Mouse (Mus musculus) hindbrain, embryonic 15.5 days (tissue): ENCODE data around the gene Itgb1bp1. TPM values are rescaled to one million over a fixed set of nuclear protein-coding genes. Genes with fewer than 3 reads are reported as not detected.

Experiments used
- ATAC-seq: fragments of 200-750 bp; cut with Nextera tagmentation; 2 replicates; pipeline ENCODE4 v1.8.0; 2017; ENCODE audit warnings: low read depth, moderate number of reproducible peaks, moderate TSS enrichment; ENCODE audit not compliant: low FRiP score
- H3K27ac ChIP-seq: fragments of 300-500 bp; sonication (generic); replicated peaks from 2 replicates; pipeline ENCODE4 v1.5.1; 2015; ENCODE audit warnings: mild to moderate bottlenecking, inconsistent platforms
- H3K27me3 ChIP-seq: fragments of 300-500 bp; sonication (generic); 2 replicates; pipeline ENCODE4 v1.6.1; 2015; ENCODE audit warnings: control low read depth, inconsistent platforms
- H3K36me3 ChIP-seq: fragments of 300-500 bp; sonication (generic); 2 replicates; pipeline ENCODE4 v1.6.1; 2015; ENCODE audit warnings: control low read depth, inconsistent platforms
- H3K4me1 ChIP-seq: fragments of 300-500 bp; sonication (generic); replicated peaks from 2 replicates; pipeline ENCODE4 v1.6.1; 2015; ENCODE audit warnings: control low read depth, inconsistent platforms
- H3K4me2 ChIP-seq: fragments of 300-500 bp; sonication (generic); 2 replicates; pipeline ENCODE4 v1.6.1; 2015; ENCODE audit warnings: moderate library complexity, mild to moderate bottlenecking, inconsistent platforms
- H3K4me3 ChIP-seq: fragments of 300-500 bp; sonication (generic); 2 replicates; pipeline ENCODE4 v1.5.1; 2015; ENCODE audit warnings: mild to moderate bottlenecking, inconsistent platforms
- H3K9ac ChIP-seq: fragments of 300-500 bp; sonication (generic); 2 replicates; pipeline ENCODE4 v1.6.1; 2015; ENCODE audit warnings: inconsistent platforms
- H3K9me3 ChIP-seq: fragments of 300-500 bp; sonication (generic); 2 replicates; pipeline ENCODE4 v1.6.1; 2016; ENCODE audit warnings: control low read depth, inconsistent platforms
- WGBS: fragments of 180-500 bp; shearing (Covaris S2); methylation state at CpG from one replicate; pipeline ENCODE4 v1.1.7; 2015; 5-methylcytosine and 5-hydroxymethylcytosine counted together
- polyA plus RNA-seq: library from polyadenylated mRNA; unstranded; fragments of >200 nt; fragmentation: Nextera tagmentation; extraction: Ambion mirVana; gene quantifications from 2 replicates; pipeline ENCODE4 v1.2.1, GENCODE M21; 2015

The Itgb1bp1 gene
- polyA plus RNA-seq: 35.6 and 39.3 TPM in 2 replicates

DNA sequence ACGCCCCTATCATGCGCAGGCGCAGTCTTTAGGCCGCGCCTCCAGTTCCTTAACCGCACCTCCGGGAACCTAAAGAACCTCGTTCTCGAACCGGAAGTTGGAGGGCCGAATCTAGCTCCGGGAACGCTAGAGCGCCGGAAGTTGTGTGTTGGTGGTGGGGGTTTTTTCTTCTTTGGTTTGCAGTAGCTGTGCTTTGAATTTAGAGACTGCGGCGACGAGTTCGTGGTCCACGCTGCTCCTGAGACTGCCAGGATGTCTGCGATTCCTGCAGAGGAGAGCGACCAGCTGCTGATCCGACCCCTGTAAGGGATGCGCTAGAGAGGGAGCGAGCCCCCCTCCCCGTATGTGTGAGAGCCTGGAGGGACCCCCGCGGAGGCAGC is at the start of gene Itgb1bp1:
Gene Itgb1bp1, minus strand, starts transcription at position 42 of the 380 bp plus-strand sequence.
- WGBS: under 1% methylated on average over 28 of the region's 28 CpGs
- Histone ChIP-seq H3K36me3 (0 out of 2 replicates have a peak, but pooled peaks cover 7% of the 10 kb centered on the region), H3K27me3 (no peaks in the 10 kb centered on the region), H3K4me3 (peak within 1 kb of the TSS; percentile 78), H3K4me1 (peaks cover 33% of the 10 kb centered on the region), H3K27ac (peak within 1 kb of the TSS; percentile 90), H3K4me2 (peak within 1 kb of the TSS; percentile 77), H3K9ac (peak within 1 kb of the TSS; percentile 77), H3K9me3 (no peaks in the 10 kb centered on the region)
- peak; percentile 96 for ATAC-seq

DNA sequence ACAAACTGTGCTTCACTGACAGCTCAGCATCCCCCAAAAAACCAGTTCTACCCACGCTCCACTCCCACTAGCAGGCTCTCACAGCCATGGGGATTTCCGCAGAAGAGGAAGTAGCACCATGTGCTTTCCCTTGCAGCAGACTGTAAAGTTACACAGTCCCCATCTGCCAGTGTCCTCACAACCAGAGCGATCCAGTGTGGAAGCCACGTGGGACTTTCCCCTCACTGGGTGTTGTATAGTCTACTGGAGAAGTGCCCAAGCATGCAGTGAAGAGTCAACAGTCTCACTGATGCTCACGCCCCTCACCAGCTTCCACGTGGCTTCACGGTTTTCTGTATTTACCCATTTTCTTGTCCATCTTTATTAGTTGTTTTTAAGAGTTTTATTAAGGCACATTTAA is 49.8 kb upstream of the Itgb1bp1 start:
- Histone ChIP-seq H3K36me3 (peaks cover 50% of the 10 kb centered on the region), H3K9me3 (no peaks in the 10 kb centered on the region), H3K27ac (no peak overlapping the region), H3K4me3 (no peak overlapping the region), H3K9ac (no peak overlapping the region), H3K4me1 (no peaks in the 10 kb centered on the region), H3K27me3 (no peaks in the 10 kb centered on the region), H3K4me2 (no peak overlapping the region)
- no peak for ATAC-seq
- WGBS: 93% methylated on average over 7 of the region's 7 CpGs

- no peak overlapping the region for H3K27ac ChIP-seq
Measured at GRCm38 (mm10) chr12:21333766-21334165, 47.7 kb upstream of the Itgb1bp1 start.

GRCm38 (mm10) chr12:21333021-21333420 is 46.9 kb upstream of the Itgb1bp1 start:
- no peak for ATAC-seq
- H3K9ac ChIP-seq: no peak overlapping the region
- no peak overlapping the region for H3K4me2 ChIP-seq
- no peaks in the 10 kb centered on the region for H3K27me3 ChIP-seq
- H3K4me3 ChIP-seq: no peak overlapping the region
- no peaks in the 10 kb centered on the region for H3K9me3 ChIP-seq
- no peaks in the 10 kb centered on the region for H3K4me1 ChIP-seq
- WGBS: 96% methylated on average over 7 of the region's 7 CpGs
- H3K36me3 ChIP-seq: peaks cover 55% of the 10 kb centered on the region
- H3K27ac ChIP-seq: no peak overlapping the region

More at GRCm38 (mm10) chr12:21333766-21334165, 47.7 kb upstream of the Itgb1bp1 start:
- Histone ChIP-seq H3K4me3 (no peak overlapping the region), H3K36me3 (peaks cover 50% of the 10 kb centered on the region), H3K9me3 (no peaks in the 10 kb centered on the region), H3K27me3 (no peaks in the 10 kb centered on the region), H3K4me2 (no peak overlapping the region), H3K4me1 (no peaks in the 10 kb centered on the region), H3K9ac (no peak overlapping the region)
- WGBS: 96% methylated on average over 5 of the region's 5 CpGs
- ATAC-seq: no peak

DNA sequence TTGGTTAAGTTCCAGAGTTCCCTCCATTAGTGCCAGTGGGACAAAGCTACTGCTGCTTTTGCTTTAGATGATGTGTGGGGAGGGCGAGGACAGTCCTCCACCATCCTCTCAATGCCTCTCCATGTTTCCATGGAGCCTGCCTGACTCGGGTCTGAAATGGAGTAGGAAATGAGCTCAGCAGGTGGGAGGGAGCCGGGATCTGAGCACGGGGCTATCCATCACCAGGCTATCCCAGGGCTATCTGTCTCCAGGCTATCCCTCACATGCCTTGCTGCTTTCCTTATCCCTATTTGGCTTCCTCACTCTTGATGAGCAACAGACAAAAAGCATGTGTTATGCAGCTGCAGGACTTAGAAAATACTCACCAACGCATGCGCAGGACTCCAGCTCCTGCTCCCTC is 45.6 kb upstream of the Itgb1bp1 start:
- Histone ChIP-seq H3K36me3 (peaks cover 67% of the 10 kb centered on the region), H3K9ac (no peak overlapping the region), H3K4me2 (no peak overlapping the region), H3K4me1 (no peaks in the 10 kb centered on the region), H3K27me3 (no peaks in the 10 kb centered on the region), H3K4me3 (no peak overlapping the region), H3K27ac (no peak overlapping the region), H3K9me3 (no peaks in the 10 kb centered on the region)
- no peak for ATAC-seq
- WGBS: 67% methylated on average over 6 of the region's 6 CpGs

GRCm38 (mm10) chr12:21330961-21331576 is 45.0 kb upstream of the Itgb1bp1 start:
- H3K4me3 ChIP-seq: no peak overlapping the region
- H3K4me1 ChIP-seq: no peaks in the 10 kb centered on the region
- H3K9ac ChIP-seq: no peak overlapping the region
- WGBS: 91% methylated on average over 10 of the region's 10 CpGs
- H3K9me3 ChIP-seq: no peaks in the 10 kb centered on the region
- ATAC-seq: no peak
- no peaks in the 10 kb centered on the region for H3K27me3 ChIP-seq
- H3K27ac ChIP-seq: no peak overlapping the region
- no peak overlapping the region for H3K4me2 ChIP-seq
- H3K36me3 ChIP-seq: peaks cover 67% of the 10 kb centered on the region

DNA sequence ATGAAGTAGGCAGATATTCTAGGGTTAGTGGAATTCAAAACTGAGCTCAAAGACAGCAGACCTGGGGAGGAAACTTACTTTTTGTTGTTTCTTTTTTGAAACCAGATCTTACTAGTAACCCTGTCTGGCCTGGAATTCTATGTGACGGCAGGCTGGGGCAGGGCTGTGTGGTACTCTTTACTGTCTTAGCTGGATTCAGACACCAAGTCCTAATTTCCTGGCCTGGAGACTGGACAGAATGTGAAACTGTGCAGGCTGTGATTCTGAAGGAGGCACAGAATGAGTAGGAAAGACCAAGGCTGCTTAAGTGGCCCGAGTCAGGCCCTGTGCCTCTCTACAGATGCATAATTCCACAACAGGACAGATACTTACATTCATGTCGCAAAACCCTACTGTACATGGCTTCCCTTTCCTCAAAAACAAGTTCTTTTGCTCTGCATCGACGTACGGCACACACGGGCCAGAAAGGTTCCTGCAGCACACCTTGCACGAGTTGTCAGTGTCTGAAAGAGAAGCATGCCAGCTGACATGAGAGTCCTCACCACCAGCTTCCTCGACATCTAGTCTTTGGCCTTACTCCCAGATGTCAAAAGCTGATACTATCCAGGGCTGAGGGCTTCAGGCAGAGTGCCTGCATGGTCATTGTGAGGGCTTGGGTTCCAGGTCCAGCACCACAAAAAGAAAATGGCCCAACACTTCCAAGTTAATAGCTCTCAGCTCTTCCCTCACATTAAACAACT is 43.7 kb upstream of the Itgb1bp1 start:
- H3K4me2 ChIP-seq: no peak overlapping the region
- WGBS: 97% methylated on average over 9 of the region's 9 CpGs
- H3K4me3 ChIP-seq: no peak overlapping the region
- no peak overlapping the region for H3K27ac ChIP-seq
- H3K9ac ChIP-seq: no peak overlapping the region
- no peaks in the 10 kb centered on the region for H3K4me1 ChIP-seq
- H3K9me3 ChIP-seq: no peaks in the 10 kb centered on the region
- H3K36me3 ChIP-seq: peaks cover 66% of the 10 kb centered on the region
- H3K27me3 ChIP-seq: no peaks in the 10 kb centered on the region
- no peak for ATAC-seq

DNA sequence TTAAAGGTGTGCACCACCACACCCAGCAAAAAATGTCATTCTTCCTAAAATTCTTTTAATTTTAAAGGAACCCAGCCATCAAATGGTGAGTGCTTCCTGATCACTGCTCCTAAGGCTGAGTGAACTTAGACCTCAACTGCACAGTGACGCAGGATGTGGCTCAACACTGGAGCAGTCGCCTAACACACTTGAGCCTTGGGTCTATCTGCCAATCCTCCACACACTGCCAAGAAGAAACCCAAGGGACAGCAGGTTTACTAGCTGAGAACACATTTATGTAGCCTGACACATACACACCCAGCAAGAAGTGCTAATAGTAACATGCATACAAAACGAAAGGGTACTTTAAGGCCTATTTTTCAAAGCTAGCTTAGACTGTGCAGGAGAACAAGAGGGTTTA is 40.2 kb upstream of the Itgb1bp1 start:
- no peak for ATAC-seq
- H3K9ac ChIP-seq: no peak overlapping the region
- peaks cover 58% of the 10 kb centered on the region for H3K36me3 ChIP-seq
- no peaks in the 10 kb centered on the region for H3K27me3 ChIP-seq
- H3K4me1 ChIP-seq: no peaks in the 10 kb centered on the region
- H3K4me3 ChIP-seq: no peak overlapping the region
- no peak overlapping the region for H3K27ac ChIP-seq
- 89% methylated on average over 3 of the region's 3 CpGs for WGBS
- H3K4me2 ChIP-seq: no peak overlapping the region
- H3K9me3 ChIP-seq: no peaks in the 10 kb centered on the region

DNA sequence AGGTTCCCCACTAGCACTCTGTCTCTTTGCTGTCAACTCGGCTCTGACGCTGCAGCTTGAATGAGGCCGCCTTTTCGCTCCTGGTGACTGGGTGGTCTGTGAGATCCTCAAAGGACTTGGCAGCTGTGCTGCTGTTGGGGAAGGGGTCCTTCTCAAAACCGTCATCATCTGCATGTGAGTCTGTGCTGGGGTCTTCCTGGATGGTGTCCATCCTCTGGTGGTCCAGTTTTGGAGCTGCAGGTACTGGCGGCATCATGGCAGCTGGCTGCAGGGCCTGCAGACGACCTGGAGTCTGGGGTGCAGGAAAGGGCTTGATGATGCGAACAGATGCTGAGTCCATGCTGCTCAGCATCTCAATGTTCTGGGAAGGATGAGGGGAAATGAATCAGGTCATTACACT is 39.2 kb upstream of the Itgb1bp1 start:
- no peak overlapping the region for H3K27ac ChIP-seq
- 92% methylated on average over 8 of the region's 8 CpGs for WGBS
- ATAC-seq: no peak

GRCm38 (mm10) chr12:21324101-21324500 is 38.0 kb upstream of the Itgb1bp1 start:
- Histone ChIP-seq H3K36me3 (peaks cover 42% of the 10 kb centered on the region), H3K9ac (no peak overlapping the region), H3K4me3 (no peak overlapping the region), H3K4me2 (no peak overlapping the region), H3K4me1 (no peaks in the 10 kb centered on the region), H3K27me3 (no peaks in the 10 kb centered on the region), H3K9me3 (no peaks in the 10 kb centered on the region), H3K27ac (no peak overlapping the region)
- ATAC-seq: no peak
- 88% methylated on average over 5 of the region's 5 CpGs for WGBS

More for the DNA sequence above, 39.2 kb upstream of the Itgb1bp1 start:
- H3K36me3 ChIP-seq: peaks cover 52% of the 10 kb centered on the region
- H3K4me3 ChIP-seq: no peak overlapping the region
- H3K4me1 ChIP-seq: no peaks in the 10 kb centered on the region
- H3K4me2 ChIP-seq: no peak overlapping the region
- no peak overlapping the region for H3K9ac ChIP-seq
- H3K27me3 ChIP-seq: no peaks in the 10 kb centered on the region
- H3K9me3 ChIP-seq: no peaks in the 10 kb centered on the region

DNA sequence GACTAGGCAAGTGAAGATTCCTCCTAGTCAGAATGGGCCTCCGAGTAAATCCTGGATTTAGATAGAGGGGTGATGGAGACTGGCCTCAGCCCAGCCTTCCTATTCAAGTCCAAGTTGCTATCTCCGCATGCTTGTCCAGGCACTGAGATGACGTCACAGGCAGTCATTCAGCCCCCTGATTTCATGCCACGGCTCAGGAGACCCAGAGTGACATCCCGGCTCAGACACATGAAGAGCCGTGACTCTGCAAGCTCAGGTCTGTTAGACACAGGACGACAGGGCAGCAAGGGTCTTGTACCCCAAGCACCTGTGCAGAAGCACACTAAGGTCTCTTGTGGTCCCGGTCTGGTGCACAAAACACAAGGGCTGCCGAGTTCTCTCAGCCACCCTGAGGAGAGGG is 36.8 kb upstream of the Itgb1bp1 start:
- Histone ChIP-seq H3K4me1 (no peaks in the 10 kb centered on the region), H3K9me3 (no peaks in the 10 kb centered on the region), H3K36me3 (peaks cover 33% of the 10 kb centered on the region), H3K27ac (no peak overlapping the region), H3K4me2 (no peak overlapping the region), H3K27me3 (no peaks in the 10 kb centered on the region), H3K9ac (no peak overlapping the region), H3K4me3 (no peak overlapping the region)
- ATAC-seq: no peak
- 83% methylated on average over 9 of the region's 9 CpGs for WGBS

- Histone ChIP-seq H3K36me3 (peaks cover 27% of the 10 kb centered on the region), H3K27me3 (no peaks in the 10 kb centered on the region), H3K9me3 (no peaks in the 10 kb centered on the region), H3K4me1 (peaks cover under 1% of the 10 kb centered on the region; the same call in 1 of the 2 replicates), H3K9ac (no peak overlapping the region), H3K27ac (no peak overlapping the region), H3K4me2 (no peak overlapping the region), H3K4me3 (no peak overlapping the region)
- WGBS: 90% methylated on average over 4 of the region's 4 CpGs
- ATAC-seq: no peak
Measured at GRCm38 (mm10) chr12:21322296-21322695, 36.2 kb upstream of the Itgb1bp1 start.
